Mouse (Mus musculus) brain, embryonic 14.5 days (tissue): ENCODE data around the gene Cdr2.

Source experiments
- CTCF ChIP-seq: fragments of 200-500 bp; IDR thresholded peaks from 2 replicates; pipeline ENCODE4 v1.5.1; 2012; ENCODE audit warnings: inconsistent platforms, mild to moderate bottlenecking, moderate library complexity, borderline replicate concordance; ENCODE audit not compliant: insufficient read depth, insufficient read length; ENCODE audit errors: extremely low read depth
- POLR2A ChIP-seq: fragments of 200-500 bp; IDR thresholded peaks from 2 replicates; pipeline ENCODE4 v1.6.1; 2012; ENCODE audit warnings: mild to moderate bottlenecking, inconsistent platforms, borderline replicate concordance; ENCODE audit not compliant: poor library complexity, insufficient read depth, insufficient read length, severe bottlenecking; ENCODE audit errors: extremely low read depth

DNA sequence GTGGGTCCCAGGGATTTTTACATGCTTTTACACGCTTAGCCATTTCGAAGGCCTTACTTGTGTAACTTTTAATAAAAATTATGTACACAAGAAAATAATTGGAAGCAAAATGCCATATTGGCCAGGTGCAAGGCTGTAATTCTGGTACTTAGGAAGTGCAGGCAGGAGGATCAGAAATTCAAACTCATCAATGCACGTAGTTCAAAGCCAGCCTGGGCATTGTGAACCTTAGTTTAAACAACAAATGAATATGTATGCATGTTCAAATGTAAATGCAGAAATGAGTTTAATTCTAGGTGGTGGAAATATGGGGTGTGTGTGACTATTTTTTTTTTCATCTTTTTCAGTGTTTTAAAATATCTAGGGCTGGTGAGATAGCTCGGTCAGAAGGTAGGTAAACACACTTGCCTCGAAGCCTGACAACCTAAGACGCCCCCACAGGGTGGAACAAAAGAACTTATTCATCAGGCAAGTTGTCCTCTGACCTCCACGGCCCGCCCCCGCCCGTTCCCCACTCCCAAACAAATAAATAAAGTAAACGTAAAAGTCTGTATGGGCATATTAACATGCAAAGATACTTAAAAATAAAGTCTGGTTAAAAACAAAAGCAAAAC, 65.7 kb downstream of the Cdr2 start:
- TF ChIP-seq CTCF (no peak), POLR2A (no peak)
